ENCODE assay signal across 7 mouse cellular contexts in the genomic region with DNA sequence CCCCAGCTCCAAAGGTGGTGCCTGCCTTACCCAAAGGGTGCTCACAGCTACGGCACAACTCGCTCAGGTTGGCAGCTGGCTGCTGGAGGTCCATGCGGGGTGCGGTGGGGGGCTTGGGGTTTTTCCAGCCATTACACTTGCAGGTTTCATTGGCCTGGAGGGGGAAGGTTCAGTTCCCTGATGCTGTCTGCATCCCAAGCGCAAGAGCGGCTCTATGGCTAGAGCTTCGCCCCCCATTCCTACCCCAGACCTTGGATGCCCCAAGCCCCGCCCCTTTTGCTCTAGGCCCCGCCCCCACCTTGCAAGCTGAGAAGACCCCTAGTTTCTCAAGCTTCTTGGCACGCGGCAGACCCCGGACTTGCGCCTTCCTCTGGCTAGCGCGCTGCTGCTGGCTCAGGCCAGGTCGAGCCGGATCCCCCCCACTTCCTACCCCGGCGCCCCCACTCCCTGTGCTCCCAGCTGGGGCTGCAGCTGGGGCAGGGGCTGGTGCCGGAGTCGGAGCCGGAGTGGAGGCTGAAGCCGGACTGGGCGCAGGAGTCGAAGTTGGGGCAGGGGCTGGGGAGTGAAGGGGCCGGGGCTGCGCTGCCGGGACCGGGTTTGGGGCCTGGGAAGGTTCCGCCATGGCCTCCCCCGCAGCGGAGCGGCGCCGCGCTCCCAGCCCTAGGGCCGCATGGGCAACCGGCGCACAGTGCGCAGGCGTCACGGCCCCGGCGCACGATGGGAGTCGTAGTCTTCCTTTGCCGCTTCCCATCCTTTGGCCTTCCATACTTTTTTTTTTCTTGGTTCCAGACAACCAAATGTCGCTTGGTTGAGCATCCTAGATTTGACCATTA. TPM values are rescaled to one million over a fixed set of nuclear protein-coding genes. Genes with fewer than 3 reads are reported as not detected.
DNase-seq lines count a peak whose midpoint lies in the region; ATAC-seq and TF ChIP-seq lines count a peak whose summit lies in the region.

A gene (minus strand): TSS at position 683 of the 833 bp plus-strand sequence.

- peak; percentile 74 for TF ChIP-seq POLR2A in cortical plate, adult 2 months (IDR thresholded peaks at IDR 0.05; ENCODE audit: extremely low read depth, insufficient read depth, low read length)
- TF ChIP-seq POLR2A in small intestine, adult 2 months (IDR thresholded peaks at IDR 0.05; ENCODE audit: low read depth, low read length) = peak; percentile 65

- peak within 1 kb of the TSS; percentile 85 for H3K4me3 ChIP-seq in cortical plate, adult 2 months (ENCODE audit: insufficient read depth, low read length)
- peak within 1 kb of the TSS; percentile 87 for H3K4me3 ChIP-seq in small intestine, adult 2 months (ENCODE audit: low read depth, low read length)

- WGBS in small intestine, adult 2 months = 1% methylated on average over 47 of the region's 48 CpGs

- no peak for TF ChIP-seq CTCF in cortical plate, adult 2 months (IDR thresholded peaks at IDR 0.05; ENCODE audit: extremely low read depth, insufficient read depth, low read length)
- no peak for TF ChIP-seq CTCF in small intestine, adult 2 months (IDR thresholded peaks at IDR 0.05; ENCODE audit: extremely low read depth, insufficient read length, insufficient replicate concordance, low read depth, low read length)

- intact Hi-C loops in gastrocnemius, postnatal 14 days (cut with DNase I; ENCODE audit: low total_unique reads) = no loop called here
- intact Hi-C loops in left cerebral cortex, postnatal 25 days (cut with DNase I) = no loop called here

- peaks cover 31% of the 10 kb centered on the region for H3K36me3 ChIP-seq in small intestine, adult 2 months (ENCODE audit: control insufficient read depth, insufficient read depth, low read length)

- H3K27ac ChIP-seq in cortical plate, adult 2 months (ENCODE audit: insufficient read depth, low read length) = peak within 1 kb of the TSS; percentile 27; the same call in 1 of the 2 replicates
- H3K27ac ChIP-seq in small intestine, adult 2 months (ENCODE audit: insufficient read depth, low read depth, low read length) = no peak within 1 kb of the TSS

- ATAC-seq in inflammation-experienced regulatory T-cells, adult 6 months = peak; percentile 53

- no peaks in the 10 kb centered on the region for H3K27me3 ChIP-seq in small intestine, adult 2 months (ENCODE audit: control insufficient read depth, insufficient read depth, low read length)

- DNase-seq in adrenal gland, adult 18-20 months (ENCODE audit: low spot score in 2 of 2) = peak; percentile 80 to 85
- peak; percentile 88 for DNase-seq in gastrocnemius, postnatal 14 days
- peak; percentile 89 to 90 for DNase-seq in left cerebral cortex, postnatal 25 days (ENCODE audit: low spot score in 2 of 2)
- DNase-seq in mesoderm, embryonic 11.5 days (ENCODE audit: low read depth, low spot score) = peak; percentile 88

- peaks cover 5% of the 10 kb centered on the region; the same call in 1 of the 2 replicates for H3K4me1 ChIP-seq in cortical plate, adult 2 months (ENCODE audit: control insufficient read depth, insufficient read depth, low read length)
- peaks cover 16% of the 10 kb centered on the region for H3K4me1 ChIP-seq in small intestine, adult 2 months (ENCODE audit: control insufficient read depth, insufficient read depth, insufficient read length, low read length)

RNA-seq across cellular contexts. Expression of the gene that starts here (rescaled TPM):
- 10 to 100 TPM; 32.0 to 43.8 TPM for total RNA-seq in adrenal gland, adult 18-20 months (2021)
- polyA plus RNA-seq in cortical plate, adult 2 months (2012; rRNA removed) = 64.4 and 65.2 TPM in 2 replicates
- 10 to 100 TPM; 11.2 to 12.5 TPM for total RNA-seq in gastrocnemius, postnatal 14 days (2021)
- polyA plus RNA-seq in inflammation-experienced regulatory T-cells, adult 6 months (2017; shearing (Covaris generic)) = 10 to 100 TPM in 2 of 3 experiments, 1 to 10 TPM in 1; 7.0 to 12.4 (median 12.4) TPM
- total RNA-seq in left cerebral cortex, postnatal 25 days (2021) = 10 to 100 TPM; 58.9 to 59.4 TPM
- polyA plus RNA-seq in small intestine, adult 2 months (2012; rRNA removed) = 10.9 and 12.2 TPM in 2 replicates
